Mouse (Mus musculus) WW6 (cell line): ENCODE measurements around the gene Art2b.
"Not testable (repeated sequence)": the region's sequence is repeated elsewhere in the genome, so short reads cannot be mapped to it uniquely, and the experiment has no call there.

ENCODE experiments used
- DNase-seq: peaks from one replicate; pipeline ENCODE4 v3.0.0-alpha.2; 2013; ENCODE audit warnings: low read depth, low spot score

The Art2b gene

GRCm38 (mm10) chr7:101564086-101564485, 21.3 kb downstream of the Art2b start:
- no peak for DNase-seq

DNA sequence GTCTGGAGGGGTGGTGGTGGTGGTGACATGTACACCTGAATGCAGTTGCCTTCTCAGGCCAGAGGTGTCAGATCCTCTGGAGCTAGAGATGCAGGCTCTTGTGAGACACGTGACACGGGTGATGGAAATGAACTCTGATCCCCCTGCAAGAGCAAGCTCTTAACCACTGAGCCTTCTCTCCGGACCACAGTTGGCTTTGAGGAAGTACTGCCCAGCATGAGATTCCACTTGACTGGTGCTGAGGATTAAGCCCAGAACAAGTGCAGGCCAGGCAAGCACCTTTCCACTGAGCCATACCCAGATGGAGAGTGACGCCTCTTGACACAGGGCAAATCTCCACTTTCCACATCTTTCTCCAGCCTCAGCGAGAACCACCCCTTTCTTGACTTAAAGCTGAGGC, 26.0 kb downstream of the Art2b start:
- not testable (repeated sequence) for DNase-seq

- DNase-seq, result no peak
These were observed 28.0 kb downstream of the Art2b start for GRCm38 (mm10) chr7:101557391-101557790.

DNA sequence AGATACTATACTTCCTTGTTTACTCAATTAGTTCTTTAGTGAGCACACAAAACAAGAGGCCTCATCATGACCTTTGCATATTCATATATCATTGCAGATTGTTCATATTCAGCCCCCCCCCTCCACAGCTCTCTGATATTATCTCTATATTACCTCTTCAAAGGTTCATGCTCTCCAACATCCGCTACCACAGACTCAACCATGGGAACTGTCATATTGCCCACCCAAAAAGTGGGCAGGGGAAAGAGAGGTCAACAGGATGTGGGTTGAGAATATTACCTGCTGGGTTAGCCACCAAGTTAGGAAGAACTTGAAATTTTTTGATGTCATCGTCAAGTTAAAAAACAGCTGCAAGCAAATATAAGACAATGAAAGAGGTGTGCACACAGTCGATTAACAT, 29.9 kb downstream of the Art2b start:
- not testable (repeated sequence) for DNase-seq

GRCm38 (mm10) chr7:101551530-101551929, 33.9 kb downstream of the Art2b start:
- DNase-seq, result no peak

- no peak for DNase-seq
These were observed 34.5 kb downstream of the Art2b start for GRCm38 (mm10) chr7:101550686-101551485.

GRCm38 (mm10) chr7:101549266-101549665, 36.1 kb downstream of the Art2b start:
- DNase-seq, result no peak

- DNase-seq, result no peak
These were observed 37.7 kb downstream of the Art2b start for GRCm38 (mm10) chr7:101547651-101548050.

DNA sequence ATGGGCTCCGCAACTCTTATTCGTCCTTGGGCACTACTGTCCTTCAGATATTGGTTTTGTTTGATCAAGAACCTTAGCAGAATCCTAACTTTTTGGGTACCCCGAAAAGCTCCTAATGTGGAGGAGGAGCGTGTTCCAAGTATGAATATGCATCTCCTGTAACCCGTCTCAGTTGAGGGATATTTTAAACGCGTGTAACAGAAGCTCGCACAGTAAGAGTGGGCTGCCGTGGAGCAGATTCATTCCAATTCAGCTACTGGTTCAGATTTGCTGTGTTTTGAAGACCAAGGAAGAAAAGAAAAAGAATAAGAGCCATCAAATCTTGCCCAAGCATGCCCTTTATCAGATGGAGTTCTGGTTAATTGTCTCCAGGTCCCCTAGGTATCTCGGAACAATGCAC, 43.7 kb downstream of the Art2b start:
- no peak for DNase-seq

DNA sequence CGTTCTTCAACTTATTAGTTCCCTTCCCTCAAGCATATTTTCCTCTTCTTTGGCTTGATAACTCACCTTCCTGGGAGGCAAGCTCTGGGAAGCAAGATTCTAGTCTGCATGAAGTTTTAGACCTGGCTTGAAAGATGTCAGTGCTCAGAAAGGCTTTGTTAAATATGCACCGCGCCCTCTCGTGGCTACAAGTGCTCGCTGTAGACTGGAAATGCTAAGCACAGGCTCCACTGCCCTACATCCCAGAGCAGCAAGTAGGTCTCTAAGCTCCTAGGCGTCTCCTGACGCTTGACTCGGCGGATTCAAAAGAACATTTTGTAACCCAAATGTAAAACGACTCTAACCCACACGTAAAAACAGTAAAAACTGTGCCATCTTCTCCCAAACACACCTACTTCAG, 44.3 kb downstream of the Art2b start:
- peak; percentile 33 for DNase-seq

DNA sequence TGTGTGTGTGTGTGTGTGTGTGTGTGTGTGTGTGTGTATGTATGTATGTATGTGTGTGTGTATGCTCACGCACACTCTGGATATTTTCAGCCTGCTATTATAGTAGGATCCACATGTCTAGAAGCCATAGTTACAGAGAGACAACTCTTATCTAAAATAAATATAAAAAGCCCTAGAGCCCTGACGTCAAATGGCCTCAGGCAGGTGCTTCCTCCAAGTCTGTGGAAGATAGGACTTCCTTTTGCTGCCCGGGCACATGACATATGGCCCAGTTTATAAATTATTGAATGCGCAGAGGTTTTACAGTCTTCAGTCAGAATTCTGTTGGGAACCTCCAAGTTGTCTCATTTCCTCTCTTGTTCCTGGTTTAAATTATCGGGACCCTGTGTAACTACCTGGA, 44.7 kb downstream of the Art2b start:
- DNase-seq, result no peak

GRCm38 (mm10) chr7:101539774-101540173, 45.6 kb downstream of the Art2b start:
- no peak for DNase-seq

DNA sequence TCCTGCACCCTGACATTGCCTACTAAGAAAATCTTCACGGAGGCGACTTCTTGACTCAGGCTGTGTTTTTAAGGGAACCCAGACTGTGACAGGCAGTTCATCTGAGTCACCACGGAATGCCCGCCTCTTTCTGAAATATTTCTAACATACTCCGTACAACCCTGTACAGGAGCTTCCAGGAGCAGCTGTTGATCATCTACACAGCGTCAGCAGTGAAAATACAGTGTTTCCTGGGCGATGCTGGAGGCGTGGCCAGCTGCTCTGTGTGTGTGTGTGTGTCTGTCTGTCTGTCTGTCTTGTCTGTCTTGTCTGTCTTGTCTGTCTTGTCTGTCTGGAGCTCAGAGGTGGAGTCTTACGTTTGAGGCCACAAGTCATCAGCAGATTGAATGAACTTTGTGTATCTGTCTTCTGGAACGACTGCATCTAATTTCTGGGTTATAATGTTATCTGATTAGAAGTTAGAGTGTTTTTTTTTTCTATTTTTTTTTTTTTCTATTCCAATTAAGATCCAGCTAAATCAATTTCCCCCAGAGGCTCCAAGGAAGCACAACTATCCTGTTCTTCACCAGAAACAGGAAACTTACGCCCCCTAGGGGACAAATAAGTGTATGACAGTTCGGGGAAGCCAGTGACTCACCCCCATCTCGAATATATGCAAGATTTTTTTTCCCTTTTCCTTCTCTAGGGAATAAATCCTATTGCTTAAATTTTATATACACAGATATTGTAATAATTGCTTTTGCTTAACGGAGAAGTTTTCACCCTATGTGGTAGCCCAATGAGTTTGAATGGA, 47.1 kb downstream of the Art2b start:
- DNase-seq, result no peak

- no peak for DNase-seq
These were observed 47.9 kb downstream of the Art2b start for GRCm38 (mm10) chr7:101537541-101537940.

DNA sequence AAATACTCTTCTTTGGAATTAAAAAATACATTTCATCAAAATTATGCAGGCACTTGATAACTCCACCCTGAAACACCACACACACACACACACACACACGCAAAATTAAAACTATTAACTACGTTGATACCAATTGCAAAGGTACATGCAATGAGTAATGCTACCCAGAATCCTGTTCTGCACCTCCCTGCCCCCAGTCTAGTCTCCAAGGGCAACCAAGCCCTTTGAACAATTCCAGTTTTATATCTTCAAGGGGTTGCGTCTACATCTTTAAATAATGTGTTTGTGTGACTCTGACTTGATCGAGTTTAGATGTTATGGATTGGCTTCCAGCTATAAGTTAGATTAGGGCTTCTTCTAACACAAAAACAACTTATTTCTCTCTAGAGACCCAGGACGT, 49.9 kb downstream of the Art2b start:
- DNase-seq, result no peak

- DNase-seq, result no peak
These were observed 50.3 kb downstream of the Art2b start for GRCm38 (mm10) chr7:101535102-101535501.

DNA sequence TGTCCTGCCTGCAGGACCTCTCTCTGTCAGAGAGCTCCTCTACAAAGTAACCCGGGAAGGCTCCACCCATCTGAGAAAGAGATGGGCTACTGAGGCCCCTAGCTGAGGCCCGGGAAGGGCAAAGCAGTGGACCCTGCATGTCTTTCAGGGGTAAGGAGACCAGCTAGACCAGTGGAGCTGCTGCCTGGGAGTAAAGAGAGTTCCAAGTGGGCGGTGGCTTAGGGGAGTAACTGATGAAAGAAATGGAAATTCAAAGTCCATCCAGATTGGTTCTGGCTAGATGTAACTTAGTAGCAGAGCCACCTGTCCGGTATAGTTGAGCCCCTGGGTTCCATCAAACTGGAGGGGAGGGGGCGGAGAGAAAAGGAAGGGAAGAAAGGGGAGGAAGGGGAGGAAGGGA, 51.0 kb downstream of the Art2b start:
- DNase-seq, result no peak
